Mouse (Mus musculus) midbrain, embryonic 16.5 days (tissue): Measurements from ENCODE around the gene Tnnc2. TPM values are rescaled to one million over a fixed set of nuclear protein-coding genes. Genes with fewer than 3 reads are reported as not detected.

ENCODE experiments used
- ATAC-seq: fragments of 200-750 bp; cut with Nextera tagmentation; 2 replicates; pipeline ENCODE4 v1.8.0; 2017; ENCODE audit warnings: moderate TSS enrichment
- H3K27ac ChIP-seq: fragments of 300-500 bp; sonication (generic); 2 replicates; pipeline ENCODE4 v1.5.1; 2014; ENCODE audit warnings: mild to moderate bottlenecking, low read length, mixed read lengths
- H3K27me3 ChIP-seq: fragments of 300-500 bp; sonication (generic); 2 replicates; pipeline ENCODE4 v1.6.1; 2014; ENCODE audit warnings: low read depth, low read length, mixed read lengths; ENCODE audit not compliant: control insufficient read depth, insufficient read depth
- H3K36me3 ChIP-seq: fragments of 300-500 bp; sonication (generic); 2 replicates; pipeline ENCODE4 v1.6.1; 2014; ENCODE audit warnings: mild to moderate bottlenecking, low read length, moderate library complexity, mixed read lengths; ENCODE audit not compliant: control insufficient read depth, insufficient read depth
- H3K4me1 ChIP-seq: fragments of 300-500 bp; sonication (generic); 2 replicates; pipeline ENCODE4 v1.6.1; 2014; ENCODE audit warnings: mild to moderate bottlenecking, low read length, mixed read lengths; ENCODE audit not compliant: control insufficient read depth, insufficient read depth
- H3K4me2 ChIP-seq: fragments of 300-500 bp; sonication (generic); 2 replicates; pipeline ENCODE4 v1.6.1; 2014; ENCODE audit warnings: mild to moderate bottlenecking, low read length, mixed read lengths
- H3K4me3 ChIP-seq: fragments of 300-500 bp; sonication (generic); 2 replicates; pipeline ENCODE4 v1.5.1; 2014; ENCODE audit warnings: low read depth, mild to moderate bottlenecking, low read length, moderate library complexity, mixed read lengths
- H3K9ac ChIP-seq: fragments of 300-500 bp; sonication (generic); 2 replicates; pipeline ENCODE4 v1.6.1; 2014; ENCODE audit warnings: low read depth, low read length, mixed read lengths
- H3K9me3 ChIP-seq: fragments of 300-500 bp; sonication (generic); replicated peaks from 2 replicates; pipeline ENCODE4 v1.6.1; 2014; ENCODE audit warnings: mild to moderate bottlenecking, low read length, mixed read lengths; ENCODE audit not compliant: control insufficient read depth, poor library complexity, severe bottlenecking
- WGBS: fragments of 180-500 bp; shearing (Covaris S2); extraction: QIAGEN DNeasy Blood & Tissue Kit; methylation state at CpG from one replicate; pipeline ENCODE4 v1.1.7; 2014; 5-methylcytosine and 5-hydroxymethylcytosine counted together
- polyA plus RNA-seq: library from polyadenylated mRNA; unstranded; fragments of >200 nt; fragmentation: Nextera tagmentation; extraction: Ambion mirVana; gene quantifications from 2 replicates; pipeline ENCODE4 v1.2.1, GENCODE M21; 2015

Gene Tnnc2
- 0.43 TPM in 1 of 2 replicates, not detected in the other for polyA plus RNA-seq

- Histone ChIP-seq H3K27me3 (no peaks in the 10 kb centered on the region), H3K36me3 (no peaks in the 10 kb centered on the region), H3K9me3 (no peaks in the 10 kb centered on the region), H3K4me3 (no peak within 1 kb of the TSS), H3K4me1 (no peaks in the 10 kb centered on the region), H3K9ac (no peak within 1 kb of the TSS), H3K27ac (no peak within 1 kb of the TSS), H3K4me2 (no peak within 1 kb of the TSS)
- WGBS = 72% methylated on average over 8 of the region's 8 CpGs
- ATAC-seq = no peak
Observed at GRCm38 (mm10) chr2:164779481-164780086, at the start of gene Tnnc2. Gene Tnnc2, minus strand, starts transcription at chr2:164779967.

- no peak overlapping the region for H3K27ac ChIP-seq
- no peak overlapping the region for H3K4me2 ChIP-seq
- H3K9me3 ChIP-seq = no peaks in the 10 kb centered on the region
- H3K4me3 ChIP-seq = no peak overlapping the region
- WGBS = 100% methylated on average over 1 of the region's 1 CpGs
- H3K27me3 ChIP-seq = no peaks in the 10 kb centered on the region
- no peak overlapping the region for H3K9ac ChIP-seq
- peaks cover 4% of the 10 kb centered on the region for H3K4me1 ChIP-seq
- peaks cover 23% of the 10 kb centered on the region for H3K36me3 ChIP-seq
- no peak for ATAC-seq
Observed at GRCm38 (mm10) chr2:164829090-164829489, 49.3 kb upstream of the Tnnc2 start.

- H3K36me3 ChIP-seq = peaks cover 23% of the 10 kb centered on the region
- no peaks in the 10 kb centered on the region for H3K27me3 ChIP-seq
- H3K9me3 ChIP-seq = no peaks in the 10 kb centered on the region
- H3K9ac ChIP-seq = no peak within 1 kb of the TSS
- no peak within 1 kb of the TSS for H3K4me2 ChIP-seq
- H3K4me1 ChIP-seq = peaks cover 8% of the 10 kb centered on the region
- no peak within 1 kb of the TSS for H3K27ac ChIP-seq
- 84% methylated on average over 6 of the region's 6 CpGs for WGBS
- ATAC-seq = no peak
- no peak within 1 kb of the TSS for H3K4me3 ChIP-seq
Observed at GRCm38 (mm10) chr2:164828437-164828836, 48.7 kb upstream of the Tnnc2 start, which contains the start of gene Spata25. Gene Spata25, minus strand, starts transcription at chr2:164828537.

GRCm38 (mm10) chr2:164827146-164827850, 47.5 kb upstream of the Tnnc2 start:
- WGBS = 94% methylated on average over 16 of the region's 16 CpGs
- Histone ChIP-seq H3K4me2 (no peak overlapping the region), H3K9me3 (no peaks in the 10 kb centered on the region), H3K27me3 (no peaks in the 10 kb centered on the region), H3K27ac (no peak overlapping the region), H3K36me3 (peaks cover 23% of the 10 kb centered on the region), H3K9ac (no peak overlapping the region), H3K4me1 (peaks cover 10% of the 10 kb centered on the region), H3K4me3 (no peak overlapping the region)
- ATAC-seq = no peak

GRCm38 (mm10) chr2:164825521-164825920, 45.8 kb upstream of the Tnnc2 start:
- no peak for ATAC-seq
- Histone ChIP-seq H3K36me3 (peaks cover 32% of the 10 kb centered on the region), H3K4me1 (peaks cover 14% of the 10 kb centered on the region), H3K4me3 (no peak overlapping the region), H3K4me2 (no peak overlapping the region), H3K27ac (no peak overlapping the region), H3K9me3 (no peaks in the 10 kb centered on the region), H3K9ac (no peak overlapping the region), H3K27me3 (no peaks in the 10 kb centered on the region)
- 94% methylated on average over 17 of the region's 17 CpGs for WGBS

GRCm38 (mm10) chr2:164823969-164824368, 44.2 kb upstream of the Tnnc2 start:
- peak overlapping the region; percentile 61; the same call in 1 of the 2 replicates for H3K4me2 ChIP-seq
- no peak overlapping the region for H3K27ac ChIP-seq
- WGBS = 90% methylated on average over 4 of the region's 4 CpGs
- no peaks in the 10 kb centered on the region for H3K9me3 ChIP-seq
- no peaks in the 10 kb centered on the region for H3K27me3 ChIP-seq
- H3K9ac ChIP-seq = no peak overlapping the region; the same call in 1 of the 2 replicates
- H3K4me3 ChIP-seq = no peak overlapping the region
- ATAC-seq = no peak
- peaks cover 14% of the 10 kb centered on the region for H3K4me1 ChIP-seq
- H3K36me3 ChIP-seq = peaks cover 32% of the 10 kb centered on the region

GRCm38 (mm10) chr2:164823181-164823585, 43.4 kb upstream of the Tnnc2 start:
- Histone ChIP-seq H3K9me3 (no peaks in the 10 kb centered on the region), H3K36me3 (peaks cover 32% of the 10 kb centered on the region), H3K9ac (peak overlapping the region; percentile 87), H3K4me2 (peak overlapping the region; percentile 61), H3K4me3 (peak overlapping the region; percentile 69), H3K4me1 (peaks cover 14% of the 10 kb centered on the region), H3K27me3 (no peaks in the 10 kb centered on the region), H3K27ac (peak overlapping the region; percentile 95)
- ATAC-seq = peak; percentile 83
- WGBS = 1% methylated on average over 10 of the region's 10 CpGs

- peak within 1 kb of the TSS; percentile 95 for H3K27ac ChIP-seq
- ATAC-seq = peak; percentile 99
- H3K36me3 ChIP-seq = peaks cover 30% of the 10 kb centered on the region
- 1% methylated on average over 32 of the region's 32 CpGs for WGBS
- no peaks in the 10 kb centered on the region for H3K27me3 ChIP-seq
- peak within 1 kb of the TSS; percentile 61 for H3K4me2 ChIP-seq
- peak within 1 kb of the TSS; percentile 87 for H3K9ac ChIP-seq
- H3K4me1 ChIP-seq = peaks cover 14% of the 10 kb centered on the region
- no peaks in the 10 kb centered on the region for H3K9me3 ChIP-seq
- peak within 1 kb of the TSS; percentile 69 for H3K4me3 ChIP-seq
Observed at GRCm38 (mm10) chr2:164822636-164823165, 42.9 kb upstream of the Tnnc2 start, which contains the start of gene Zswim1. Gene Zswim1, plus strand, starts transcription at chr2:164822686.

- no peak for ATAC-seq
- Histone ChIP-seq H3K36me3 (peaks cover 23% of the 10 kb centered on the region), H3K27me3 (no peaks in the 10 kb centered on the region), H3K27ac (no peak overlapping the region), H3K9me3 (no peaks in the 10 kb centered on the region), H3K9ac (no peak overlapping the region), H3K4me3 (no peak overlapping the region), H3K4me1 (peaks cover 14% of the 10 kb centered on the region), H3K4me2 (no peak overlapping the region)
- WGBS = 83% methylated on average over 6 of the region's 6 CpGs
Observed at GRCm38 (mm10) chr2:164821060-164821459, 41.3 kb upstream of the Tnnc2 start.
